Mouse (Mus musculus) megakaryocyte, embryonic 14.5 days (primary cell): Measurements from ENCODE around the gene Adcy5. TPM values are rescaled to one million over a fixed set of nuclear protein-coding genes. Genes with fewer than 3 reads are reported as not detected.
A peak's percentile ranks its signal among the peaks of the same experiment; 100 is the strongest.

ENCODE experiments used
- H3K27me3 ChIP-seq: replicated peaks from 2 replicates; pipeline ENCODE3; 2012; ENCODE audit warnings: inconsistent platforms
- H3K36me3 ChIP-seq: replicated peaks from 2 replicates; pipeline ENCODE3; 2012; ENCODE audit warnings: low read length, inconsistent platforms, mixed read lengths
- H3K4me1 ChIP-seq: 2 replicates; pipeline ENCODE4 v1.6.1; 2012; ENCODE audit warnings: inconsistent platforms
- H3K4me3 ChIP-seq: replicated peaks from 2 replicates; pipeline ENCODE3; 2012; ENCODE audit warnings: moderate library complexity, mild to moderate bottlenecking, inconsistent platforms
- H3K9me3 ChIP-seq: 2 replicates; pipeline ENCODE4 v1.6.1; 2012; ENCODE audit warnings: inconsistent platforms
- FLI1 ChIP-seq: IDR thresholded peaks from 2 replicates; pipeline ENCODE4 v1.6.1; 2012; ENCODE audit warnings: low read length, inconsistent platforms, mixed read lengths
- GATA1 ChIP-seq: IDR thresholded peaks from 3 replicates; pipeline ENCODE4 v1.6.1; 2012; ENCODE audit warnings: mixed read lengths, low read length, inconsistent platforms, borderline replicate concordance
- polyA plus RNA-seq: library from polyadenylated mRNA; stranded (reverse); fragments of >175 nt; gene quantifications from 2 replicates; pipeline ENCODE4 v1.2.3, GENCODE M21; 2012; ENCODE audit warnings: low replicate concordance; ENCODE audit not compliant: insufficient read depth

The Adcy5 gene
- polyA plus RNA-seq, 1 experiment, result 3.9 TPM

- peaks cover 41% of the 10 kb centered on the region for H3K27me3 ChIP-seq
- TF ChIP-seq FLI1 (no peak), GATA1 (no peak)
Observed at GRCm38 (mm10) chr16:35178516-35178915, 23.8 kb downstream of the Adcy5 start.

DNA sequence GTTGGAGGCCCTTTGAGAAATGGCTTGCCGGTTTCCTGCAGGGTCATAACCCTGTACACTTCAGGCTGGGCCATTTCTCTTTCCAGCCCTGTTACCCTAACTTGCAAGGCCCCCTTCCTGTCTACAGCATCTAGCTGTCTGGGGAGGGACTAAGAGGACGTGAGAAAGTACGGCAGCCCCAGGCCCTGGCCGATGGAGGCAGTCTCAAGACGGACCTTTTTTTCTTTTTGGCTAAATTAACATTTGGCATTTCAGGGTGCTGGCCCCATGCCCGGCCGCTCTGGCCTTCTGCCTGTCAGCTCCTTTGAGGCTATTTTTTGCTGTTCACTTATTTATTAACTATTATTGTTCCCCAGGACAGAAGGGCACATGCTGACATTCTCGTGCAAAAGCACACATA lies 24.4 kb downstream of the Adcy5 start:
- H3K4me1 ChIP-seq, result peaks cover 22% of the 10 kb centered on the region
- H3K36me3 ChIP-seq, result peaks cover 13% of the 10 kb centered on the region
- peaks cover 41% of the 10 kb centered on the region for H3K27me3 ChIP-seq
- no peaks in the 10 kb centered on the region for H3K9me3 ChIP-seq
- TF ChIP-seq FLI1 (no peak), GATA1 (no peak)
- no peak overlapping the region for H3K4me3 ChIP-seq

More at GRCm38 (mm10) chr16:35178516-35178915, 23.8 kb downstream of the Adcy5 start:
- H3K4me1 ChIP-seq, result peaks cover 22% of the 10 kb centered on the region
- no peak overlapping the region for H3K4me3 ChIP-seq
- H3K9me3 ChIP-seq, result no peaks in the 10 kb centered on the region
- peaks cover 13% of the 10 kb centered on the region for H3K36me3 ChIP-seq

DNA sequence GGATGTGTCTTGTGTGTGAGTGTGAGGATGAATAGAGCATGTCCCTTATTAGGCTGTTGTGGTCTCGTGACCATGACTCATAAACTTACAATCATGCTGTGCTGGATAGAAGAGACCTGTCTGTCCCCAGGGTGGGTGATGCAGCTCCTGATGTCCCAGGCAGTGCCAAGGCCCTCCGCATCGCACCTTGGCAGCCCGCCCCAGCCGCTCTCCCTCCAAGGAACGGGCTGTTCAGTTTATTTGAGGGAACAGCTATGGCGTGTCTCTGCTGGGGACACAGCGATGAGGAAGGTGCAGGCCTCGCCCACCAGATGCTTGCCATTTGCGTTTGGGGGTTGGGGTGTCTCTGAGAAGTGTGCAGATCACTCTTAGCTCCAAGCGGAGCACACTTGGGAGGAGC lies 28.5 kb downstream of the Adcy5 start:
- peaks cover 13% of the 10 kb centered on the region for H3K36me3 ChIP-seq
- peaks cover 22% of the 10 kb centered on the region for H3K4me1 ChIP-seq
- no peak overlapping the region for H3K4me3 ChIP-seq
- no peaks in the 10 kb centered on the region for H3K9me3 ChIP-seq
- peaks cover 19% of the 10 kb centered on the region for H3K27me3 ChIP-seq
- no peak for TF ChIP-seq GATA1
- no peak for TF ChIP-seq FLI1

DNA sequence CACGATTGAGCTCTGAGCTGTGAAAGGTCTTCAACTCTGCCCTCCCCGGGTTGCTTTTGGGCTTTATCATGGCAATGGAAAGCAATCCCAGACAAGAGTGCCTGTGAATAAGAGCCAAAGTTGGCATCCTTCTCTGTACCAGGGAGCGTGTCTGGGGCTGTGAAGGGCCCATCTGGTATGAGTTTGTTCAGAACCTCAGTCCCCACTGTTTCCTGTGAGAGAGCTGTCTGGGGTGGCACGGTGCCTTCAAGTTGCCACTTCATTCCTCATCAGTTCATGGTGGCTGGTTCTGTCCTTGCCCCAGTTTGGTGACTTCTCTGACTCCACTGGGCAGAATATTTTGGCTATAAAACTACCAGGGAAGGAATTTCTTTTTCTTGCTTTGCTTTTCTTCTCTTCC lies 33.4 kb downstream of the Adcy5 start:
- TF ChIP-seq GATA1 (no peak), FLI1 (no peak)
- Histone ChIP-seq H3K9me3 (no peaks in the 10 kb centered on the region), H3K4me3 (no peak overlapping the region), H3K27me3 (peaks cover 11% of the 10 kb centered on the region), H3K4me1 (peaks cover 25% of the 10 kb centered on the region), H3K36me3 (no peaks in the 10 kb centered on the region)

DNA sequence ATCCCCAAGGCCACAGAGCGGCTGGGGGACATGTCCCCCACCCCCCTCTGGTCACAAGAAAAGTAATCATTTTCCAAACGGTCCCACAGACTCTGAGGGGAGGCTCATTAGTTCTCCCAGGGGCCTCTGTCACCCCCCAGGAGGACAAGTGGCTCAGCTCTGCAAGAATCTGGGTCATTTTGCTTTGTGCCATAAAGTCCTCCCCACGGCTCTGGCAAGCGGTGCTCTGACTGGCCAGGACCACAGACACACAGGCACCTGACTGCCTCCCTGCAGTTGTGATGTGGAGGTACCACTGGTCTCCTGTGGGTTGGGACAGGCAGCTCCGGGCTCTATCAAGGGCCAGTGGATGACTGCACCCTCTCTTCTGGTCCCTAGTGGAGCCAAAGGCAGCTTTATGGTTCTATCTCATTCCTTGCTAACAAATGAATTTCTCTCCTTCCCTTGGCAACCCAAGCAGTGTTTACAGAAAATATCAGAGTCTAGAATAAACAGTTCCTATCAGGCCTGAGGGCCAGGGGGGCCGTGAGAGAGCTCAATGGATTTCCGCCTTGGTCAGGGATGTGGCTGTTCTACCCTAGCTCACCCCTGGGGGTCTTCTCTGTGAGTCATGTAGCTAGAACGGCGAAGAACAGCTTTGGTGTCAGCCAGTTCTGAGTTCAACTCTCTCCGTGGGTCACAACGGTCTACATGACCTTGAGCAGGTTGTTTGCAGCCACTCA lies 34.9 kb downstream of the Adcy5 start:
- Histone ChIP-seq H3K9me3 (no peaks in the 10 kb centered on the region), H3K27me3 (peaks cover 11% of the 10 kb centered on the region), H3K36me3 (no peaks in the 10 kb centered on the region), H3K4me1 (peaks cover 34% of the 10 kb centered on the region), H3K4me3 (no peak overlapping the region)
- TF ChIP-seq FLI1 (no peak), GATA1 (no peak)

- H3K4me1 ChIP-seq, result peaks cover 29% of the 10 kb centered on the region
- H3K9me3 ChIP-seq, result no peaks in the 10 kb centered on the region
- H3K36me3 ChIP-seq, result no peaks in the 10 kb centered on the region
- peaks cover 11% of the 10 kb centered on the region for H3K27me3 ChIP-seq
- no peak overlapping the region for H3K4me3 ChIP-seq
- TF ChIP-seq GATA1, result no peak
- no peak for TF ChIP-seq FLI1
Observed at GRCm38 (mm10) chr16:35190777-35191176, 36.1 kb downstream of the Adcy5 start.

DNA sequence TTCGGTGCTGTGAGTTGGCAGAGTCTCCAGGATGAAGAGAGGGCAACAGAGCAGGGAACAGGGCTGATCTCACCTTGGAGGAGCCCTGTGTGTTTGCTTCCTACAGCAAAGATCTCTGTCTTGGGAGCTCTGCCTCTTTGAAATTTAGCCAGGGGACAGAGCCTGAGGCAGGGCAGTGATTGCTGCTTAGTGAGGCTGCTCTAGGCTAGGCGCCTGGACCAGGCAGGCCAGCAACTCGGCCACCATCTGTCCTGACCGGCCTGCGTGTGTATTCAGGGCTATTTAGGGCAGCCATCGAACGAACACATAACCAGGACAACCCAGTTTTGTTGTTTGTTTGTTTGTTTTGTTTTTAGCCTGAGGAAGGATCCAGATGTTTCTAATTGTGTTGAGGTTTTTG lies 36.6 kb downstream of the Adcy5 start:
- Histone ChIP-seq H3K4me1 (peaks cover 29% of the 10 kb centered on the region), H3K36me3 (no peaks in the 10 kb centered on the region), H3K4me3 (no peak overlapping the region), H3K27me3 (peaks cover 11% of the 10 kb centered on the region), H3K9me3 (peaks cover 3% of the 10 kb centered on the region)
- TF ChIP-seq GATA1 (no peak), FLI1 (no peak)

DNA sequence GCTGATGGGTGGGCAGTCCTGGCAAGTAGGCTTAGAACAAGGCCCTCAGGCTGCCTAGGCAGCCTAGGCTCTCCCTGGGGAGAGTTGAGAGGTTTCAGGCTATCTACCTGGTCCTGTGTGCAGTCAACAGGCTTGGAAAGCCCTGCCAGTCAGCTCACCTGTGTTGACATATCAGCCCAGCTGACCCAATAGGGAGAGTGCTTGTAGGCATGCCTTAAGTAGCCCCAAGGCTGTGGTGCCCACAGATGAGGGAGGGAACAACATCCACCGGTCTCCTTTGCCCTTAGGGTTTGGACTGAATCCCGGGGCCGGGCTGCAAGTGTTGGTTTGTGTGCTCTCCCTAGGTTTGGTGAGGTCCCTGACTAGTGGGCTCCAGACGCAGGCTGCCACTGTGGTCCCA lies 37.8 kb downstream of the Adcy5 start:
- H3K4me1 ChIP-seq, result peaks cover 36% of the 10 kb centered on the region
- peak overlapping the region; percentile 42 for H3K4me3 ChIP-seq
- H3K9me3 ChIP-seq, result peaks cover 14% of the 10 kb centered on the region
- TF ChIP-seq GATA1 (no peak), FLI1 (no peak)
- peaks cover 13% of the 10 kb centered on the region for H3K27me3 ChIP-seq
- H3K36me3 ChIP-seq, result no peaks in the 10 kb centered on the region

DNA sequence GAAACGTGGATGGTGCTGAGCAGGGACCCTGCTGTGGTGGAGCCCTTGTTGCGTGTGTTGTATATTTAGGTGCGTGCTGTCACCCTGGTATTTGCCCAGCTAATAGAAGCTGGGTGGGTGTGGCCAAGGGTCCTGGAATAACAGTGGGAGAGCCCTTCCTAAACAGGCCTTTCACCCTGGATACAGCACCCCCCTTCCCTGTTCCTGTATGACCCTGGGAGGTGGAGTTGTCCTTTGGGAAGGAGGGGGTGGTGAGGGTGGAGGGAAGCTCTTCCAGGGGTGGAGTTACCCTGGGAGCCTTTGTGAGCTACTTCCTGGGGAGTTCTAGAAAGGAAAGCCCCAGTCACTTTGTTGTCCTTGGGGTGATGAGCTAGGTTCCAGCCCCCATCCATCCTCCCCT lies 38.7 kb downstream of the Adcy5 start:
- peaks cover 31% of the 10 kb centered on the region for H3K4me1 ChIP-seq
- no peak for TF ChIP-seq FLI1
- no peak for TF ChIP-seq GATA1
- H3K27me3 ChIP-seq, result peaks cover 13% of the 10 kb centered on the region

DNA sequence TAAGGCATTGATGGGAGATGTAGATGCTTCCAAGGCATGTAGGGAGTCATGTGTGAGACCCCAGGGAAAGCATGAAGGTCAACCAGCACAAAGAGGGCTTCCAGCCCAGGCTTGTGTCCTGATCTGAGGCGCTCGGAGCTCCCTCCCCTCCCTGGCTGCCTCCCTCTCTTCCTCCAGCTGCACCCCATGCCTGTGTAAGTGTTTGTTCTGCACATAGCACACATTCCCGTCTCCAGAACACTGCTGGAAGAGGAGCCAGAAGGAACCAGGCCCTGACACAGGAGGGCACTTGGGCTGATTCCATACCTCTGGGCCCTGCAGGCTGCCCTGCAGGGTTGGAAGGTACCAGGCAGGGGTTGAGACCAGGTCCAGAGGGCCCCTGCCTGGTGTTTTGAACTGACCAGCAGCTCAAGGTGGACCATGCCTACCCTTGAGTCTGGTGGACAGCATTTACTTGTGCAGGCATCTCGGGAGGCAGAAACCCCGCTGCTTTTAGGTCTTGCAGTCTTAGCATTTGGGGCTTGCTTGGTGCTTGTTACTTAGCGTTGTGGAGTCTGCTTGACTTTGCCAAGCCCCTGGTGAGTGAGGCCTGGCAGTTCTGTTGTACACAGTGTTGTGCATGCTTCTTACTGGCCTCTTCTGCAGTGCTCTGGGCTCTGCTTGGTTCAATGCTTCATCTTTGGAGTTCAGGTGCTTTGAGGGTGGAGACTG lies 45.2 kb downstream of the Adcy5 start:
- H3K9me3 ChIP-seq, result peaks cover 16% of the 10 kb centered on the region
- H3K27me3 ChIP-seq, result peaks cover 16% of the 10 kb centered on the region
- TF ChIP-seq FLI1, result no peak
- TF ChIP-seq GATA1, result no peak
- no peaks in the 10 kb centered on the region for H3K36me3 ChIP-seq
- peaks cover 34% of the 10 kb centered on the region for H3K4me1 ChIP-seq
- H3K4me3 ChIP-seq, result no peak overlapping the region

More for the DNA sequence above, 38.7 kb downstream of the Adcy5 start:
- peaks cover 16% of the 10 kb centered on the region for H3K9me3 ChIP-seq
- H3K36me3 ChIP-seq, result no peaks in the 10 kb centered on the region
- H3K4me3 ChIP-seq, result peak overlapping the region; percentile 62
